Mouse (Mus musculus) midbrain, embryonic 16.5 days (tissue): ENCODE measurements around the gene Ankrd49. TPM values are rescaled to one million over a fixed set of nuclear protein-coding genes. Genes with fewer than 3 reads are reported as not detected.

ENCODE experiments used
- ATAC-seq: fragments of 200-750 bp; cut with Nextera tagmentation; 2 replicates; pipeline ENCODE4 v1.8.0; 2017; ENCODE audit warnings: moderate TSS enrichment
- H3K27ac ChIP-seq: fragments of 300-500 bp; sonication (generic); 2 replicates; pipeline ENCODE4 v1.5.1; 2014; ENCODE audit warnings: mild to moderate bottlenecking, low read length, mixed read lengths
- H3K27me3 ChIP-seq: fragments of 300-500 bp; sonication (generic); 2 replicates; pipeline ENCODE4 v1.6.1; 2014; ENCODE audit warnings: low read depth, low read length, mixed read lengths; ENCODE audit not compliant: control insufficient read depth, insufficient read depth
- H3K36me3 ChIP-seq: fragments of 300-500 bp; sonication (generic); 2 replicates; pipeline ENCODE4 v1.6.1; 2014; ENCODE audit warnings: mild to moderate bottlenecking, low read length, moderate library complexity, mixed read lengths; ENCODE audit not compliant: control insufficient read depth, insufficient read depth
- H3K4me1 ChIP-seq: fragments of 300-500 bp; sonication (generic); 2 replicates; pipeline ENCODE4 v1.6.1; 2014; ENCODE audit warnings: mild to moderate bottlenecking, low read length, mixed read lengths; ENCODE audit not compliant: control insufficient read depth, insufficient read depth
- H3K4me2 ChIP-seq: fragments of 300-500 bp; sonication (generic); 2 replicates; pipeline ENCODE4 v1.6.1; 2014; ENCODE audit warnings: mild to moderate bottlenecking, low read length, mixed read lengths
- H3K4me3 ChIP-seq: fragments of 300-500 bp; sonication (generic); 2 replicates; pipeline ENCODE4 v1.5.1; 2014; ENCODE audit warnings: low read depth, mild to moderate bottlenecking, low read length, moderate library complexity, mixed read lengths
- H3K9ac ChIP-seq: fragments of 300-500 bp; sonication (generic); 2 replicates; pipeline ENCODE4 v1.6.1; 2014; ENCODE audit warnings: low read depth, low read length, mixed read lengths
- H3K9me3 ChIP-seq: fragments of 300-500 bp; sonication (generic); replicated peaks from 2 replicates; pipeline ENCODE4 v1.6.1; 2014; ENCODE audit warnings: mild to moderate bottlenecking, low read length, mixed read lengths; ENCODE audit not compliant: control insufficient read depth, poor library complexity, severe bottlenecking
- WGBS: fragments of 180-500 bp; shearing (Covaris S2); extraction: QIAGEN DNeasy Blood & Tissue Kit; methylation state at CpG from one replicate; pipeline ENCODE4 v1.1.7; 2014; 5-methylcytosine and 5-hydroxymethylcytosine counted together
- polyA plus RNA-seq: library from polyadenylated mRNA; unstranded; fragments of >200 nt; fragmentation: Nextera tagmentation; extraction: Ambion mirVana; gene quantifications from 2 replicates; pipeline ENCODE4 v1.2.1, GENCODE M21; 2015

Ankrd49 gene
- polyA plus RNA-seq, 1 experiment from 2014 or later, result 27.9 TPM

- no peaks in the 10 kb centered on the region for H3K9me3 ChIP-seq
- H3K27me3 ChIP-seq, result no peaks in the 10 kb centered on the region
- H3K27ac ChIP-seq, result no peak overlapping the region
- no peak for ATAC-seq
- no peak overlapping the region for H3K4me3 ChIP-seq
- 47% methylated on average over 13 of the region's 13 CpGs for WGBS
- H3K4me2 ChIP-seq, result no peak overlapping the region
- no peak overlapping the region for H3K9ac ChIP-seq
- H3K36me3 ChIP-seq, result peaks cover 18% of the 10 kb centered on the region
- H3K4me1 ChIP-seq, result no peaks in the 10 kb centered on the region
These were observed 6.3 kb downstream of the Ankrd49 start for GRCm38 (mm10) chr9:14778341-14778740.

- 44% methylated on average over 2 of the region's 2 CpGs for WGBS
- no peaks in the 10 kb centered on the region for H3K36me3 ChIP-seq
- no peak overlapping the region for H3K9ac ChIP-seq
These were observed 10.8 kb downstream of the Ankrd49 start for GRCm38 (mm10) chr9:14773813-14774212.

GRCm38 (mm10) chr9:14772074-14772473, 12.6 kb downstream of the Ankrd49 start:
- no peak for ATAC-seq
- H3K9ac ChIP-seq, result no peak overlapping the region
- no peak overlapping the region for H3K27ac ChIP-seq
- 86% methylated on average over 2 of the region's 2 CpGs for WGBS
- no peaks in the 10 kb centered on the region for H3K36me3 ChIP-seq
- H3K4me2 ChIP-seq, result no peak overlapping the region
- no peaks in the 10 kb centered on the region for H3K4me1 ChIP-seq
- no peaks in the 10 kb centered on the region for H3K27me3 ChIP-seq
- no peak overlapping the region for H3K4me3 ChIP-seq
- no peaks in the 10 kb centered on the region for H3K9me3 ChIP-seq

More at GRCm38 (mm10) chr9:14773813-14774212, 10.8 kb downstream of the Ankrd49 start:
- Histone ChIP-seq H3K27me3 (no peaks in the 10 kb centered on the region), H3K4me1 (no peaks in the 10 kb centered on the region), H3K27ac (no peak overlapping the region), H3K9me3 (no peaks in the 10 kb centered on the region), H3K4me2 (no peak overlapping the region), H3K4me3 (no peak overlapping the region)
- ATAC-seq, result no peak

GRCm38 (mm10) chr9:14770803-14771471, 13.7 kb downstream of the Ankrd49 start, which contains the start of gene 1700012B09Rik:
Gene 1700012B09Rik, minus strand, starts transcription at chr9:14771030.
- Histone ChIP-seq H3K27me3 (no peaks in the 10 kb centered on the region), H3K4me1 (no peaks in the 10 kb centered on the region), H3K9ac (peak within 1 kb of the TSS; percentile 36; the same call in 1 of the 2 replicates), H3K27ac (no peak within 1 kb of the TSS), H3K4me3 (no peak within 1 kb of the TSS), H3K4me2 (peak within 1 kb of the TSS; percentile 37; the same call in 1 of the 2 replicates), H3K36me3 (no peaks in the 10 kb centered on the region), H3K9me3 (no peaks in the 10 kb centered on the region)
- WGBS, result 14% methylated on average over 23 of the region's 23 CpGs
- ATAC-seq, result peak; percentile 57

GRCm38 (mm10) chr9:14769811-14770210, 14.8 kb downstream of the Ankrd49 start:
- ATAC-seq, result 0 out of 2 replicates have a peak, but pooled peaks have one; percentile 37
- no peaks in the 10 kb centered on the region for H3K27me3 ChIP-seq
- H3K36me3 ChIP-seq, result no peaks in the 10 kb centered on the region
- no peak overlapping the region for H3K27ac ChIP-seq
- no peak overlapping the region for H3K9ac ChIP-seq
- no peak overlapping the region for H3K4me3 ChIP-seq
- H3K9me3 ChIP-seq, result no peaks in the 10 kb centered on the region
- H3K4me1 ChIP-seq, result no peaks in the 10 kb centered on the region
- WGBS, result 55% methylated on average over 6 of the region's 6 CpGs
- no peak overlapping the region for H3K4me2 ChIP-seq

GRCm38 (mm10) chr9:14764765-14765164, 19.9 kb downstream of the Ankrd49 start:
- peak; percentile 59; the same call in 1 of the 2 replicates for ATAC-seq
- H3K9ac ChIP-seq, result no peak overlapping the region
- no peaks in the 10 kb centered on the region for H3K36me3 ChIP-seq
- no peaks in the 10 kb centered on the region for H3K9me3 ChIP-seq
- no peak overlapping the region for H3K27ac ChIP-seq
- H3K4me2 ChIP-seq, result no peak overlapping the region
- H3K27me3 ChIP-seq, result no peaks in the 10 kb centered on the region
- no peak overlapping the region for H3K4me3 ChIP-seq
- H3K4me1 ChIP-seq, result no peaks in the 10 kb centered on the region
- WGBS, result 27% methylated on average over 7 of the region's 7 CpGs

- Histone ChIP-seq H3K4me2 (no peak overlapping the region), H3K9ac (no peak overlapping the region), H3K36me3 (no peaks in the 10 kb centered on the region), H3K4me1 (no peaks in the 10 kb centered on the region), H3K27ac (no peak overlapping the region), H3K9me3 (no peaks in the 10 kb centered on the region), H3K27me3 (no peaks in the 10 kb centered on the region), H3K4me3 (no peak overlapping the region)
- ATAC-seq, result no peak
These were observed 25.4 kb downstream of the Ankrd49 start for GRCm38 (mm10) chr9:14759261-14759660.

GRCm38 (mm10) chr9:14758590-14758989, 26.1 kb downstream of the Ankrd49 start:
- Histone ChIP-seq H3K4me2 (no peak overlapping the region), H3K27ac (no peak overlapping the region), H3K9me3 (no peaks in the 10 kb centered on the region), H3K4me1 (no peaks in the 10 kb centered on the region), H3K36me3 (no peaks in the 10 kb centered on the region), H3K4me3 (no peak overlapping the region), H3K27me3 (no peaks in the 10 kb centered on the region), H3K9ac (no peak overlapping the region)
- WGBS, result 73% methylated on average over 7 of the region's 7 CpGs
- ATAC-seq, result no peak

GRCm38 (mm10) chr9:14754469-14754868, 30.2 kb downstream of the Ankrd49 start:
- Histone ChIP-seq H3K4me1 (peaks cover 8% of the 10 kb centered on the region; the same call in 1 of the 2 replicates), H3K4me2 (no peak overlapping the region), H3K27ac (no peak overlapping the region), H3K4me3 (no peak overlapping the region), H3K9ac (no peak overlapping the region), H3K27me3 (peaks cover 8% of the 10 kb centered on the region; the same call in 1 of the 2 replicates), H3K9me3 (no peaks in the 10 kb centered on the region), H3K36me3 (no peaks in the 10 kb centered on the region)
- ATAC-seq, result no peak
- WGBS, result 91% methylated on average over 3 of the region's 3 CpGs
